Mouse (Mus musculus): Measurements from ENCODE around the gene Pglyrp1. TPM values are rescaled to one million over a fixed set of nuclear protein-coding genes. Genes with fewer than 3 reads are reported as not detected.

The Pglyrp1 gene
- polyA plus RNA-seq, 1 experiment from 2014 or later: 155 TPM

- peak within 1 kb of the TSS; percentile 43 for H3K4me3 ChIP-seq (ENCODE audit: low read depth, low read length)
- peak within 1 kb of the TSS; percentile 50 for H3K9ac ChIP-seq (ENCODE audit: low read depth, low read length)
- ATAC-seq: peak; percentile 31
- no peak for TF ChIP-seq CTCF (IDR thresholded peaks at IDR 0.05; ENCODE audit: low read depth)
- peak within 1 kb of the TSS; percentile 93 for H3K27ac ChIP-seq (ENCODE audit: low read depth, low read length)
- no peaks in the 10 kb centered on the region for H3K36me3 ChIP-seq (ENCODE audit: control insufficient read depth, insufficient read depth)
- H3K4me1 ChIP-seq (replicated peaks; ENCODE audit: control insufficient read depth, insufficient read depth, low read length): no peaks in the 10 kb centered on the region
- no peaks in the 10 kb centered on the region for H3K9me3 ChIP-seq (ENCODE audit: control insufficient read depth)
- no peaks in the 10 kb centered on the region for H3K27me3 ChIP-seq (replicated peaks; ENCODE audit: control insufficient read depth, insufficient read depth, low read length)
- 4% methylated on average over 3 of the region's 3 CpGs for WGBS
- peak within 1 kb of the TSS; percentile 73 for H3K4me2 ChIP-seq (replicated peaks; ENCODE audit: low read depth)
Observed at GRCm38 (mm10) chr7:18839865-18840264, 31.3 kb upstream of the Pglyrp1 start, which contains the start of gene Mill2. Mill2 (plus strand) TSS chr7:18839966.

GRCm38 (mm10) chr7:18840386-18841173 lies 30.6 kb upstream of the Pglyrp1 start:
- WGBS: 4% methylated on average over 13 of the region's 17 CpGs
- H3K36me3 ChIP-seq (ENCODE audit: control insufficient read depth, insufficient read depth): no peaks in the 10 kb centered on the region
- peak overlapping the region; percentile 50 for H3K9ac ChIP-seq (ENCODE audit: low read depth, low read length)

GRCm38 (mm10) chr7:18841174-18841567 lies 30.0 kb upstream of the Pglyrp1 start:
- H3K4me3 ChIP-seq (ENCODE audit: low read depth, low read length): peak overlapping the region; percentile 30
- no peaks in the 10 kb centered on the region for H3K9me3 ChIP-seq (ENCODE audit: control insufficient read depth)
- no peaks in the 10 kb centered on the region for H3K27me3 ChIP-seq (replicated peaks; ENCODE audit: control insufficient read depth, insufficient read depth, low read length)
- no peak for ATAC-seq
- WGBS: 47% methylated on average over 1 of the region's 1 CpGs
- peak overlapping the region; percentile 73 for H3K4me2 ChIP-seq (replicated peaks; ENCODE audit: low read depth)
- no peaks in the 10 kb centered on the region for H3K36me3 ChIP-seq (ENCODE audit: control insufficient read depth, insufficient read depth)
- no peak overlapping the region for H3K27ac ChIP-seq (ENCODE audit: low read depth, low read length)
- TF ChIP-seq CTCF (IDR thresholded peaks at IDR 0.05; ENCODE audit: low read depth): no peak
- H3K4me1 ChIP-seq (replicated peaks; ENCODE audit: control insufficient read depth, insufficient read depth, low read length): no peaks in the 10 kb centered on the region
- H3K9ac ChIP-seq (ENCODE audit: low read depth, low read length): no peak overlapping the region

More at GRCm38 (mm10) chr7:18840386-18841173, 30.6 kb upstream of the Pglyrp1 start:
- ATAC-seq: peak; percentile 88
- peak overlapping the region; percentile 73 for H3K4me2 ChIP-seq (replicated peaks; ENCODE audit: low read depth)
- no peaks in the 10 kb centered on the region for H3K27me3 ChIP-seq (replicated peaks; ENCODE audit: control insufficient read depth, insufficient read depth, low read length)
- H3K9me3 ChIP-seq (ENCODE audit: control insufficient read depth): no peaks in the 10 kb centered on the region
- peak overlapping the region; percentile 43 for H3K4me3 ChIP-seq (ENCODE audit: low read depth, low read length)
- H3K27ac ChIP-seq (ENCODE audit: low read depth, low read length): peak overlapping the region; percentile 93
- TF ChIP-seq CTCF (IDR thresholded peaks at IDR 0.05; ENCODE audit: low read depth): no peak
- no peaks in the 10 kb centered on the region for H3K4me1 ChIP-seq (replicated peaks; ENCODE audit: control insufficient read depth, insufficient read depth, low read length)

- 0 out of 2 replicates have a peak, but pooled peaks cover 4% of the 10 kb centered on the region for H3K4me1 ChIP-seq (replicated peaks; ENCODE audit: control insufficient read depth, insufficient read depth, low read length)
- TF ChIP-seq CTCF (IDR thresholded peaks at IDR 0.05; ENCODE audit: low read depth): no peak
- WGBS: 25% methylated on average over 5 of the region's 5 CpGs
Observed at GRCm38 (mm10) chr7:18844811-18845210, 26.3 kb upstream of the Pglyrp1 start.

GRCm38 (mm10) chr7:18848395-18848794 lies 22.7 kb upstream of the Pglyrp1 start:
- H3K36me3 ChIP-seq (ENCODE audit: control insufficient read depth, insufficient read depth): no peaks in the 10 kb centered on the region
- 17% methylated on average over 1 of the region's 1 CpGs for WGBS
- H3K4me3 ChIP-seq (ENCODE audit: low read depth, low read length): no peak overlapping the region
- H3K4me1 ChIP-seq (replicated peaks; ENCODE audit: control insufficient read depth, insufficient read depth, low read length): 0 out of 2 replicates have a peak, but pooled peaks cover 4% of the 10 kb centered on the region
- H3K9me3 ChIP-seq (ENCODE audit: control insufficient read depth): no peaks in the 10 kb centered on the region
- H3K4me2 ChIP-seq (replicated peaks; ENCODE audit: low read depth): no peak overlapping the region
- no peak overlapping the region for H3K9ac ChIP-seq (ENCODE audit: low read depth, low read length)
- peak; percentile 90 for ATAC-seq
- H3K27me3 ChIP-seq (replicated peaks; ENCODE audit: control insufficient read depth, insufficient read depth, low read length): no peaks in the 10 kb centered on the region
- no peak for TF ChIP-seq CTCF (IDR thresholded peaks at IDR 0.05; ENCODE audit: low read depth)
- no peak overlapping the region for H3K27ac ChIP-seq (ENCODE audit: low read depth, low read length)

More at GRCm38 (mm10) chr7:18844811-18845210, 26.3 kb upstream of the Pglyrp1 start:
- no peak overlapping the region for H3K4me3 ChIP-seq (ENCODE audit: low read depth, low read length)
- ATAC-seq: no peak
- no peaks in the 10 kb centered on the region for H3K27me3 ChIP-seq (replicated peaks; ENCODE audit: control insufficient read depth, insufficient read depth, low read length)
- H3K4me2 ChIP-seq (replicated peaks; ENCODE audit: low read depth): no peak overlapping the region
- H3K36me3 ChIP-seq (ENCODE audit: control insufficient read depth, insufficient read depth): no peaks in the 10 kb centered on the region
- H3K27ac ChIP-seq (ENCODE audit: low read depth, low read length): no peak overlapping the region
- no peaks in the 10 kb centered on the region for H3K9me3 ChIP-seq (ENCODE audit: control insufficient read depth)
- H3K9ac ChIP-seq (ENCODE audit: low read depth, low read length): no peak overlapping the region

- Histone ChIP-seq H3K9ac (ENCODE audit: low read depth, low read length) (no peak overlapping the region), H3K4me3 (ENCODE audit: low read depth, low read length) (no peak overlapping the region), H3K36me3 (ENCODE audit: control insufficient read depth, insufficient read depth) (no peaks in the 10 kb centered on the region), H3K4me2 (replicated peaks; ENCODE audit: low read depth) (no peak overlapping the region), H3K9me3 (ENCODE audit: control insufficient read depth) (no peaks in the 10 kb centered on the region), H3K27me3 (replicated peaks; ENCODE audit: control insufficient read depth, insufficient read depth, low read length) (no peaks in the 10 kb centered on the region), H3K27ac (ENCODE audit: low read depth, low read length) (no peak overlapping the region), H3K4me1 (replicated peaks; ENCODE audit: control insufficient read depth, insufficient read depth, low read length) (no peaks in the 10 kb centered on the region)
- ATAC-seq: 0 out of 2 replicates have a peak, but pooled peaks have one; percentile 31
- TF ChIP-seq CTCF (IDR thresholded peaks at IDR 0.05; ENCODE audit: low read depth): no peak
- 79% methylated on average over 5 of the region's 5 CpGs for WGBS
Observed at GRCm38 (mm10) chr7:18858310-18858916, 12.7 kb upstream of the Pglyrp1 start.
